Mouse (Mus musculus) liver (tissue): Measurements from ENCODE around the gene Phf5a.
"Not testable (repeated sequence)": the region's sequence is repeated elsewhere in the genome, so short reads cannot be mapped to it uniquely, and the experiment has no call there.

Experiments used
- DNase-seq: peaks from one replicate; pipeline ENCODE4 v3.0.0-alpha.2; 2020; ENCODE audit warnings: mixed read lengths

Gene Phf5a

GRCm38 (mm10) chr15:81871604-81872261, at the start of gene Phf5a:
Gene Phf5a, minus strand, starts transcription at chr15:81871911.
- peak; percentile 95 for DNase-seq

- no peak for DNase-seq
These were observed 49.5 kb upstream of the Phf5a start for GRCm38 (mm10) chr15:81921255-81921654.

GRCm38 (mm10) chr15:81920546-81921217, 49.0 kb upstream of the Phf5a start:
- no peak for DNase-seq

DNA sequence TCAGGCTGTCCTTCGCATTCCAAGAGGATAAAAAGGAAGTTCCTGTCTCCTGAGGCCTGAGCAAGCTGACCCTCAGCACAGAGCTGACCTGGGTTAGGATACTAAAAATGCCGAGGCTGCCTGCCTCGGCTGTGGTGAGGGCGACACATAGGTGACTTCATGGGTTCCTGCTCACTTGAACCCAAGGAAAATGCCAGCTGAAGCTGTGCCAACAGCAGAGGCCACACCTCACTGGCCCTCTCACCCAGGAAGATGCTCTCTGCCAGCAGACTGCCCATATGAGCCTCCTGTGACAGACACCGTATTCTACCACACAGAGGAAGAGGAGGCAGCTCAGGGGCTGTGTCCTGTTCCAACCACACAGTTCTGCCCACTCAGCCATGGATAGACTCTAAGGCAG, 47.4 kb upstream of the Phf5a start:
- DNase-seq: no peak

GRCm38 (mm10) chr15:81917621-81918463, 46.1 kb upstream of the Phf5a start:
- peak; percentile 83 for DNase-seq

DNA sequence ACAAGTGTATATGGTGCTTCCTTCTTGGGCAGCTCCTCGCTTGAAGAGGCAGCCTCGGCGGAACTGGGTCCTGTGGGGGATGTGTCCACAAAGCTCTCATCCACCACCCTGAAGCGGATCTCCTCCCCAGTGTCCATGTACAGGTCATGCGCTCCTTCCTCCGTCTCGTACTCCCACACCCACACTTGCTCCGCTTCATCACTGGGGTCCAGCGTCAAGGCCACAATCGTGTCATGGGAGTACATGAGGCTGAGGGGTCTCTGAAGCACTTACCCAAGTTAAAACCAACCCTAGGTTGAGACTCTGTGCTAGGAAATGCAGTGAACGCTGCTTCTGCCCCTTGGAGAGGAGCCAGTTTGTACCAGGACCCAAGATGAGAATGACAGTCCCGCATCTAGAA, 45.5 kb upstream of the Phf5a start:
- DNase-seq: no peak

DNA sequence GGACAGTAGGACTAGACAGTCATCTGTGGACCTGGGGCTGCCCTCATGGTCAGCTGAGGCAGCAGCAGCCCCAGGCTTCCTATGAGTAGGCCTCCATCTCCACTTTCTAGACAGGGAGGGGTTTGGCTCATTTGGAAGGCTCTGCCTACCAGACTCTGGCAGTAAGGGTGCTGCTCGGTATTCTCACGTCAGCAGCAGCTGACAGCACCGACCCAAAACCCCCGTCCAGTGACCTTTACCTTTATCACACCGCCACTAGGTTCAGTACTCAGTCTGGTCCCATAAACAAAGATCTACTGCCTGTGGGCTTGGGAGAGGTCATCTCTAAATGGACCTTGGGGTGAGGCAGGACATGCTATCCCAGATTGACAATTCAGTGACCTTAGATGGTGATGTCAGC, 44.0 kb upstream of the Phf5a start:
- DNase-seq: no peak

- DNase-seq: peak; percentile 22
These were observed 43.0 kb upstream of the Phf5a start for GRCm38 (mm10) chr15:81914668-81915067.

DNA sequence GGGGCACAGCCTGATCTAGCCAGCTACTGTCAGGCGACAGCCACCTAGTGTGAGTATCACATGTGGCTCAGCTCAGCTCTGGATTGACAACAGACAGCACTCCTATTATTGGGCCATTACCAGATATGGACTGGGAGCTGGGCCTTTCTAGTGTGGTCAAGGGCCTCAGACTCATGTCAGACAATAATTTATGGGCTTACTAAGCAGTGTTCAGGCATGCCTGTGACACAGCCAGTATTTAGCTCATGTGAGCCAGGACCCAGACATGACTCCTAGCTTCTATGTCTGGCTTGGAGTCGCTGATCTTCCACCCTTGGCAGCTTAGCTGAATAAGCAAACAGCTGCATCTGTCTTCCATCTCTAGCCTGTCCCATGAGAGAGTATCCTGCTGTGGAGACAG, 40.8 kb upstream of the Phf5a start:
- no peak for DNase-seq

GRCm38 (mm10) chr15:81908767-81909166, 37.1 kb upstream of the Phf5a start:
- DNase-seq: not testable (repeated sequence)

DNA sequence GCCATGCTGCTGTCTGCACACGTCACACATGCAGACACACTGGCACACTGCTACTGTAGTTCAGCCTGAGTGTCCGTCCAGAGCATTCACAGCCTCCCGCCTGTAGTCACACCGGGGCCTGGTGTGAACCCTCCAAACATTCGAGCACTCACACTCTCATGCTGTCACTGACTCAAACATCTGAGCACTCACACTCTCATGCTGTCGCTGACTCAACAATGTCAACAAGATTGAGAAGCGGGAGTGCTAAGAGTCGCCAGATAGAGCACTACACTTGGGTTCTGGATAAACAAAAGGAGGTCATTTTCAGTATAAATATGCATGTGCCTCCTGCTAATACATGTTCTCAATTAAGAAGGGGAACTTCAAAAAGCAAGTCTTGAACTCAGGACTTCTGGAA, 36.2 kb upstream of the Phf5a start:
- no peak for DNase-seq

GRCm38 (mm10) chr15:81904939-81905338, 33.2 kb upstream of the Phf5a start:
- DNase-seq: peak; percentile 84

DNA sequence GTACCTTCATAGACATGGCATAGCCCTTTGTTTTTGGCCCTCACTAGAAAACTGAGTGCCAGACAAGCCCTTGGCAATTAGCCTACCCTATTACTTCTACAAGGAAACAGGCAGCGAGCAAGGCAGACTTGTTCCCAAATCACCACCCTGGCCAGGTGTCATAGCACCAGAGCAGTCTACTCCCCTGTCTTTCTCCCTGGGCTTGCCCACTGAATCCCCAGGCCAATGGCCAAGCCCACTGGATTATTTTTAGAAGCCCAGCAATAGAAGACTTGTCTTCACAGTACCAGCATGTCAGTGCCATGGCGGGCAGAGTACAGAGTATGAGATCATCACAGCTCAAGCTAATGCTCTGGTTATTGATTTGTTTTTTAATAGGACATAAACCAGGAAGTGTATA, 27.0 kb upstream of the Phf5a start:
- no peak for DNase-seq

DNA sequence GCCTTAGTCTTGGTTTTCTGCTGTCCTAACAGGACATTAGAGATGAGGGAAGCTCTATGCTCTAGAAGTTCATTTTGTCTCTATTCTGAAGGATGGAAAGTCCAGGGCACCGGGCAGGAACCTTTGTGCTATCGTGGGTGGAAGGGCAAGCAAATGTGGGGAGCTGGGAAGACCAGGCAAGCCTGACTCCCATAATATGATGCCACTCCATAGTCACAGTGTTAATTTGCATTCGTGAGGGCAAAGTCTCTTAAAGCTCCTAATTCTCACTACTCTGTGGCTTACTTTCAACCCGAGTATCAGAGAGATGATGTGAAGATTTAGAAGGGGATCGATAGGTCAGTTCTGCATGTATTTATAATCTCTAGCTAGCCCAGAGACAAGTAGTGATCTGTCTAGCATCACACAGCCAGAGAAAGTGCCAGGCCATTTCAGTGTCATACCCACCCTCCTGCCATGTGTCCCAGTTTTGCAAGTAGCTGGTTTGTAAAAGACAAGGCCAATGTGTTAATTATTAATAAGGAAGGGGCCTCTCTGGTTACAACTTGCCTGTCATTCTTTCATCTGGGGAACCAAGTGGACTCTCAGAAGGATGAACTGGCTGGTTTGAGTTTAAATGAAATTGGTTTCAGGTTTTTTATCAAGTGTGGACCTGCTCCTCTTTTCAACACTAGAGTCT, 26.0 kb upstream of the Phf5a start:
- DNase-seq: no peak

GRCm38 (mm10) chr15:81896407-81896806, 24.7 kb upstream of the Phf5a start:
- no peak for DNase-seq

GRCm38 (mm10) chr15:81894002-81894401, 22.3 kb upstream of the Phf5a start:
- no peak for DNase-seq

- DNase-seq: peak; percentile 92
These were observed 20.3 kb upstream of the Phf5a start for GRCm38 (mm10) chr15:81891822-81892580.

DNA sequence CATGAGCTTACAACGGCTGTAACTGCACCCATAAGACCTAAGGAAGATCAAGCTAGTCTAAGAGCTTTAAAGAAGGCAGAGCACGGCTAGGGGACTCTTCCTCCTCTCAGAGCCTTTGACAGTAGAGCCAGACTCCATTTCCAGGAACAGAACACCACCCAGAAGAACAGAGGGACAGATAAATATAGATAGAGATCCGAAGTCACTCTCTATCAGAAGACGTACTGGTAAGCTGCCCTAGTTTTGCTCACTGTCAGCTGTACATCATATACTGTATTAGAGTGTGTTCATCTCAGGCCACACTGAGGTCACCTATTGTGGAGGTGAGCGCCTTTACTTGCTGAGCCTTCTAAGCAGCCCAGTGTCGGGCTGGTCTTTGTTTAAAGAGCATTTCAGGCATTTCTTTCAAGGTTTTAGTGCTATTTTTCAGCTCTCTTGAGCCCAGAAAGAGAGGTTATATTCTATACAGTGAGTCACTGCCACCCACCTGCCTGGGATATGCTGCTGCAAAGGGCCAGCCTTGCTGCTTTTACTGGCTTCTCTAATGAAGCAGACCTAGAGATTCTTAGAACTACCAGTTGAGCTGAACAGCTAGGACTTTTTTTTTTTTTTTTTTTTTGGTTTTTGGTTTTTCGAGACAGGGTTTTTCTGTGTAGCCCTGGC, 19.6 kb upstream of the Phf5a start:
- no peak for DNase-seq

GRCm38 (mm10) chr15:81889175-81889574, 17.5 kb upstream of the Phf5a start:
- no peak for DNase-seq

DNA sequence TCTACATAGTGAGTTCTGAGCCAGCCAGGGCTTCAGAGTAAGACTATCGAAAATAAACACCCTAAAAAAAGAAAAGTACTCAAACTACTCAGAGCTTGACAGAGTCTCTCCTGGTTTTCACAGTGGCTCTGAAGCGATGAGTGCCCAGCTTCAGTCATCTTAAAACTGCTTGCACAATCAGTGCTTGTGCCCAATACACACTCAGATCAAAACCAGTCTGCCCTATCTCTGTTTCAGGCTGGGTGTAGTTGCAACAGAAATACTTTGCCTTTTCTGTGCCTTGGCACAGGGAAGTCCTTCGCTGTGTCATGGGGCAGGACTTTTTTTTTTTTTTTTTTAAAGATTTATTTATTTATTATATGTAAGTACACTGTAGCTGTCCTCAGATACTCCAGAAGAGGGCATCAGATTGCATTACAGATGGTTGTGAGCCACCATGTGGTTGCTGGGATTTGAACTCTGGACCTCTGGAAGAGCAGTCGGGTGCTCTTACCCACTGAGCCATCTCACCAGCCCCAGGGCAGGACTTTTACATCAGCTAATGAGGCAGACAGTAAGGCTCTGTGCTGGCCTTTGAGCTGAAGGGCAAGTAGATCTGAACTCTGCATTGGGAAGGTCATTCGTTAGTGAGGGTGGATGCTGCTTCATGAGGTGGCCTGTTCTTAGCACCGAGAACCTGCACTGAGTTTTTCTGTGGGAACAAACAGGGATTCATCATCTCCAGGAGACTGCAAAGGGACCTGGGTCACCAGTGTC, 15.3 kb upstream of the Phf5a start:
- no peak for DNase-seq

- DNase-seq: no peak
These were observed 13.8 kb upstream of the Phf5a start for GRCm38 (mm10) chr15:81885418-81885934.
